Mouse (Mus musculus): ENCODE results near the gene Olfr361. TPM values are rescaled to one million over a fixed set of nuclear protein-coding genes. Genes with fewer than 3 reads are reported as not detected.

Olfr361 gene
- under 1 TPM; 0.07 to 0.10 TPM for polyA plus RNA-seq (2017; shearing (Covaris generic))

DNA sequence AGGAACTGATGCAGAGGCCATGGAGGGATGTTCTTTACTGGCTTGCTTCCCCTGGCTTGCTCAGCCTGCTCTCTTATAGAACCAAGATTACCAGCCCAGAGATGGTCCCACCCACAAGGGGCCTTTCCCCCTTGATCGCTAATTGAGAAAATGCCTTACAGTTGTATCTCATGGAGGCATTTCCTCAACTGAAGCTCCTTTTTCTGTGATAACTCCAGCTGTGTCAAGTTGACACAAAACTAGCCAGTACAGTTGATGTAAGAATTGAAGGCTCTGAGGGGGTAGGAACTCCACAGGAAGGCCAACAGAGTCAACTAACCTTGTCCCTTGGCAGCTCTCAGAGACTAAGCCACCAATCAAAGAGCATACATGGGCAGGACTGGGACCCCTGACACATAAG, at the start of gene Olfr361:
TSS of gene Olfr361 (minus strand) at position 101 of the 400 bp plus-strand sequence.

DNA sequence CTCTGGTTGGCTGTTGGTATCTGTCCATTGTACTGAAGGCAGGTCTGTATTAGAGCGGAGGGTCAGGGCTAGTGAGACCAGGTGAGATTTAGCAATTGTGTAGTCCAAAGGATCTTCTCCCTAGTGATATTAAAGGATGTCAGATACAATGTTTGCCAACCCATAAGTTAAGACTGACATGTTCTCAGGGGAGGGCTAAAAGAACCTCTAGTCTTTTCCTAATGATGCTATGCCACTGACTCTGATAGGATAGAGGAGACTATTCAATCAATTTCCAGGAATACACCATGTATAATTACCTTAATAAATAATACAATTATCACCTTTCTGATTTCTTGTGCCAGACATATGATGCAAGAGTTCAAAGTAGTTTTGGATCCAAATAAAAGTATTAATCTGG, 28.7 kb upstream of the Olfr361 start, which contains the start of gene Olfr362:
TSS of gene Olfr362 (minus strand) at position 101 of the 400 bp plus-strand sequence.

DNA sequence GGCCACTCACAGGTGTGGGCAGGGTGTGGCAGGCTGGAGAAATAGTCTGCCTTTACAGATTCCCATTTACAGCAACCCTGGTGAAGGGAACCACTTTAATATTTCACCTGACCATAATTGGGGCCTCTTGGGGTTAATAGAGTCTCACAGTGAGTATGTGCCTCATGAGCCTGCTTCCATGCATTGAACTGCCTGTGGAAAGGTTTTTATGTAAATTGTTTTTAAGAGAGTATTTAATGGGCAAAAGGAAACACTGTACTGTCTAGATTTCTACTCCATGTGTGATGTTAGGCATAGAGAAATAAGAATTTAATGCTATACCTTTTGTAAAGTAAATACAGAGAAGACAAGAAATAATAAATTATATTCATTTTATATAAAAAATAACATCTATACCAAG, 23.6 kb downstream of the Olfr361 start, which contains the start of gene Olfr360:
TSS of gene Olfr360 (plus strand) at position 301 of the 400 bp plus-strand sequence.

Other genes starting within 250 kb of the Olfr361 start
- not detected for gene Olfr350, start 243.0 kb downstream of the Olfr361 start, polyA plus RNA-seq (2017; shearing (Covaris generic))
- gene Olfr351, start 226.6 kb downstream of the Olfr361 start, polyA plus RNA-seq (2017; shearing (Covaris generic)), result not detected
- under 1 TPM in 1 of 2 experiments, not detected in 1; 0.09 TPM for gene Olfr352, start 220.8 kb downstream of the Olfr361 start, polyA plus RNA-seq (2017; shearing (Covaris generic))
- gene Olfr353, start 196.4 kb downstream of the Olfr361 start, polyA plus RNA-seq (2017; shearing (Covaris generic)), result not detected
- gene Olfr354, start 183.6 kb downstream of the Olfr361 start, polyA plus RNA-seq (2017; shearing (Covaris generic)), result under 1 TPM; 0.05 to 0.31 TPM
- gene Olfr355, start 160.4 kb downstream of the Olfr361 start, polyA plus RNA-seq (2017; shearing (Covaris generic)), result under 1 TPM; 0.37 to 0.56 TPM
- not detected for gene Olfr356, start 152.2 kb downstream of the Olfr361 start, polyA plus RNA-seq (2017; shearing (Covaris generic))
- gene Olfr357, start 95.5 kb downstream of the Olfr361 start, polyA plus RNA-seq (2017; shearing (Covaris generic)), result not detected
- gene Olfr358, start 80.0 kb downstream of the Olfr361 start, polyA plus RNA-seq (2017; shearing (Covaris generic)), result under 1 TPM; 0.11 to 0.22 TPM
- not detected for gene Olfr360, start 23.5 kb downstream of the Olfr361 start, polyA plus RNA-seq (2017; shearing (Covaris generic))
- gene Olfr362, start 28.6 kb upstream of the Olfr361 start, polyA plus RNA-seq (2017; shearing (Covaris generic)), result not detected
- not detected for gene Olfr364-ps1, start 50.0 kb upstream of the Olfr361 start, polyA plus RNA-seq (2017; shearing (Covaris generic))
- gene Olfr365, start 98.9 kb upstream of the Olfr361 start, polyA plus RNA-seq (2017; shearing (Covaris generic)), result under 1 TPM; 0.02 to 0.05 TPM
- not detected for gene Olfr366, start 122.3 kb upstream of the Olfr361 start, polyA plus RNA-seq (2017; shearing (Covaris generic))
- not detected for gene Olfr368, start 237.2 kb upstream of the Olfr361 start, polyA plus RNA-seq (2017; shearing (Covaris generic))